Mouse (Mus musculus) skeletal muscle tissue, adult 2 months (tissue): ENCODE results near the gene Vstm2b.
A peak's percentile ranks its signal among the peaks of the same experiment; 100 is the strongest.

ENCODE experiments used
- DNase-seq: peaks from one replicate; pipeline ENCODE4 v3.0.0-alpha.2; 2012; ENCODE audit warnings: low read depth, low spot score

The Vstm2b gene

GRCm38 (mm10) chr7:40898096-40898710 lies at the start of gene Vstm2b:
TSS of gene Vstm2b (plus strand) at chr7:40898328.
- no peak for DNase-seq

GRCm38 (mm10) chr7:40856088-40856625 lies 42.0 kb upstream of the Vstm2b start:
- no peak for DNase-seq

- no peak for DNase-seq
These were observed 24.6 kb upstream of the Vstm2b start for GRCm38 (mm10) chr7:40873380-40873990.

DNA sequence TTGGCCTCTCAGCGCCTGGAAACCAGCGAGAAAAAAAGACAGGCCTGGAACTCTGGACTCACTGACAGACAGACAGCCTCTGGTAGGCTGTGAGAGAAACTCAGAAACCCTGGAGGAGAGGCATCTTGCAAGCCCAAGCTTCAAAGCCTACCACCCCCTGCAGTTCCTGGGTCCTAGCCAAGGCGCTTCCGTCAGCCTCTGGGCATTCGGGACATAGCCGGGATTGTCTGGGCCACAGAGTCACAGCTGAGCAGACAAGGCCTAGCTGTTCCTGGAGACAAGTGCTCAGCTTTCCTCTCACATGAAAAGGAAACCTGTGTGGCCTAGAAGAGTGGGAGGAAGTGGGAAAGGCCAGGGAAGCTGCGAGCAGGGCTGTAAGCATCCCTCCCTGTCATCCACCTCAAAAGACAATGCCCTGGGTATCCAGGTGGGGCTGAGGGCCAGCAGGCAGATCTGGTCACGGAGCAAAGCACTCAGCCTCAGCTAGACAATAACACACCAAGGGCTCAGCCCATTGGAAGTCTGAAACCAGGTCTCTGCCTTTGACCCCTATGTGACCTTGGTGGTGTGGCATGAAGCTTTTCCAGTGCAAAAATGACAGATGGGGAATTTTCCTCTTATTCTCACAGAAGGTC lies 13.2 kb upstream of the Vstm2b start:
- DNase-seq: no peak

DNA sequence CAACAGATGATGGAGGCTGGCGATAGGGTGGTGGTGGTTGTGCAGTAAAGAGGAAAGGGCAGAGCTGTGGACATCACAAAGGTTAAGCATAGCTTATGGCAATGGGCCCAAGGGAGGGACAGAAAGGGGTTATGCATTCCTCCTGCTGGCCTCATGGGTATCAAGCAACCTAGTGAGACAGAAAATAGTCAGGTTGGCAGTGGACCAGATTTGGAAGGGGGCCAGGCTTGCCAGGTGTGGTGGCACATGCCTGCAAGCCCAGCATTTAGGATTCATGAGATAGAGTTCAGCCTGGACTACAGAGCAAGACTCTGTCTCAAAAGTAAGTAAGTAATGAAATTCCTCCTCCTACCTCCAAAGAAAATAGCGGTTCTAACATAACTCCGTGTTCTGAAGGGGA lies 9.8 kb upstream of the Vstm2b start:
- DNase-seq: no peak

- no peak for DNase-seq
These were observed 1.2 kb upstream of the Vstm2b start for GRCm38 (mm10) chr7:40896964-40897363.

GRCm38 (mm10) chr7:40898711-40899375 lies 715 bp downstream of the Vstm2b start:
- DNase-seq: no peak

DNA sequence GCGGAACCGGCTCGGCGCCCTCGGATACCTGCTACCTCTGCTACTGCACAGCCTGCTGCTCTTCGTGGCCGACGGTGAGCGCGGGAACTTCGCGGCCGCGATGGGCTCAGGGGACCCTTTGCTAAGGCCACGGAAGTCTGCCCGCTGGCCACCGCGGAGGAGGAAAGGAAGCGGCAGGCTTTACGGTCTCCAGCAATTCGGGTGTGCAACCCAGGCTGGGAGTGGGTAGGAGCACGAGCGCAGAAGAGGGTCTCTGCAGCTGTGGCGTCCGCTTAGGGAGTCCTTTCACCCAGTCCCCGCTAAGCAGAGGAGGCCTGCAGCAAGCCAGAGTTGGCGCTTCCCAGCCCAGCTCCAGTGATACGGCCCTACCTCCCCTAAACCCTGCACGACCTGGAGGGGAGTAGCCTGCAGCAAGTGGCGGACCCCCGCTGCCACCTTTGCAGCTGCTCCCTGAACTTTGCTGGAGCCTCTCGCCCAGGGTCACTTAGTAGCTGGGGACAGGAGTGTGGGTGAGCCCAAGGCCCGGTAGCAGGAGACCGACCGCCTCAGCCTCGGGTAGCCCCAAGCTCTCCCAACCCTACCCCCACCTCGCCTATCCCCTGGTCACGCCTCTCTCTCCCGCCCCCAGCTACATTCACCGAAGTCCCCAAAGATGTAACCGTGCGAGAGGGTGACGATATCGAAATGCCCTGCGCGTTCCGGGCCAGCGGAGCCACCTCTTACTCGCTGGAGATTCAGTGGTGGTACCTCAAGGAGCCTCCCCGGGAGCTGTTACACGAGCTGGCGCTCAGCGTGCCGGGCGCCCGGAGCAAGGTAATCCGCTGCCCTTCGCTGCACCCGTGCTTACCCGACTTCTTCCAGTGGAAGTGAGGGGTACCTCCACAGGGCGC lies 1.5 kb downstream of the Vstm2b start:
- DNase-seq: no peak

DNA sequence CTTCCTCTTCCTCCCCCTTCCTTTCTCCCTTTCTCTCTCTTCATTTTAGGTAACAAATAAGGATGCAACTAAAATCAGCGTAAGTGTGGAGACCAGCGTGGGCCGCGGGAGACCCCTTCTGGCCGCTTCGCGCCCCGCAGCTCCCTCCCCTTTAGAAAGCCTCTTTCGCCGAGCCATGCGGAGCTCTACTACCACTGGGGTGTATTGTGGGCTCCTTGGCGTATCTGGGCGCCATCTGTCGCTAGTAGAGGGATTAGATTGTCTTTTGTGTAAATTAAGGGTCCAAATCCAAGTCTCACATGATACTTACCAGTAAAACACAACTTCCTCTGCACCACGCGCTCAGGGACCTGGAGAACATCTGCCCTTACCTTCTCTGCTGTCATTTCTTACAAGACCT lies 3.1 kb downstream of the Vstm2b start:
- peak; percentile 7 for DNase-seq

- DNase-seq: no peak
These were observed 4.4 kb downstream of the Vstm2b start for GRCm38 (mm10) chr7:40902506-40902905.

DNA sequence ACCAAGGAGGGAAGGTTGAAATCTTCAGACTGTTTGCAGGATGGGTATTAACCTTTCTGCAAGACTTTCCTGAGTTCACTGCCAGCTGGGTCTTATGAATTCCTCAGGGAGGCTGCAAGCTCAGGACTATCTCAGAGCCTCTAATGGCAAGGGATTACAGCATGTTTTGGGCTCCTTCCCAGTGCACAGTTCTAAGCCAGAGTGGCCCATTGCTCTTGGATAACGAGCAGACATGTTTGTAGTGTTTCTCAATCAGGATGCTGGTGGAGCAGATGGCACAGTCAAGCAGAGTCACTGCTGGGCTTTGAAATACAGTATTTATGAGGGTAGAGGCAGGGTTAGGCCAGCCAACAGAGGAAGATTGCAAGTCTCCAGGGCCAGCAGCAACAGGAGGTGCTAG lies 8.4 kb downstream of the Vstm2b start:
- peak; percentile 41 for DNase-seq

DNA sequence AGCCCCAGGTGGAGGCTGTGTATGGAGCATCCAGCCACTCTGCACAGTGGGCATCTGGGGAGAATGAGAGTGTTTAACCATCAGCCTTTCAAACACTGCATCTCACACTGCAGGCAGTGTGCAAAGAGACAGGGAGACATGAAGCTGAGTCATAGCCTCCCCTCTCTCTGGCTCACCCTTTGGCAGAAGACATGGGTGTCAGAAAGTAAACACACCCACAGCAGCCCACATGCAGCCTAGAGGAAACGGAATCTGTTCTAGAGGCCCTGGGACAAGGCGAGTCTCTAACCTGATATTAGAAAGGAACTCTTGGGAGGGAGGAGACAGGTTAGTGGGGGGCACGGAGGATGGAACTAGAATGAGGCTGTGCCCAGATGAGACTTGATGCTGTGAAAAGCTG lies 18.6 kb downstream of the Vstm2b start:
- peak; percentile 8 for DNase-seq

DNA sequence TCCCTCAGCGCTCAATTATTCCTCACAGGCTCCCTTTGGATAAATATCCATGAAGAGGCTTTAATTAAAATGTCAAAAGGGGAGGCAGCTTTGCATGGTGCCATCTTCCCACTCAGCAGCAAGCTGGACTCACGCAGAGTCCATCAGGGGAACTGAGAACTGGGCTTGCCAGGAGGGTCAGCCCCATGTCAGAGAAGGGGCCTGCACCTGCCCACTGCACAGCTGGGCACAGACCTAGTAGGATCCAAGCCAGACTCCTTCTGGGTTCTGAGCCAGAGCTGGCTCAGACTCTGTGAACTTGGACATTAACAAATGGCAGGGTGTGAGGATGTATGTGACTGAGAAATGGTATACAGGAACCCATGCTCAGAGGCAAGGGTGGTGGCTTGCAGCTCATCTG lies 22.0 kb downstream of the Vstm2b start:
- DNase-seq: no peak

- no peak for DNase-seq
These were observed 23.2 kb downstream of the Vstm2b start for GRCm38 (mm10) chr7:40921281-40921680.

GRCm38 (mm10) chr7:40922871-40923270 lies 24.7 kb downstream of the Vstm2b start:
- DNase-seq: no peak

GRCm38 (mm10) chr7:40928391-40928790 lies 30.3 kb downstream of the Vstm2b start:
- no peak for DNase-seq

GRCm38 (mm10) chr7:40936617-40937212 lies 38.6 kb downstream of the Vstm2b start:
- no peak for DNase-seq

DNA sequence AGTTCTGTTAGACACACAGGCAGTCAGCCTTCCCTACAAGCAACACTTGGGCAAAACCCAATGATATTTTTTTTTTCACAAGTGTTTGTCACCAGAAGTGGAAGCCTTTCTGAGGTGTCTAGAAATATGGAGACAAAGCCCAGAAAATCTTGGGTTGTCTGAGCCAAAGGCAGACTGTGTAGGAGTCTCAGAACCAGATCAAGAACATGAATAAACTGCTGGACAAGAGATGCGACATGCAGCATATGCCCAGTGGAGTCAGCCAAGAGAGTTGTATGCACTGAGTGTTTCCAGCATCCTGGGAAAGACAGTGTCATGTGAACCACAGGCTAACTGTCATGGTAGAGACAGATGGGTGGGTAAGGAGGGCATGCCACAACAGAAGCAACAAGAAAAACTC lies 41.2 kb downstream of the Vstm2b start:
- DNase-seq: no peak

- DNase-seq: no peak
These were observed 44.3 kb downstream of the Vstm2b start for GRCm38 (mm10) chr7:40942233-40942935.
